Mouse (Mus musculus): ENCODE results near the gene Gucd1.
"Not testable (repeated sequence)": the region's sequence is repeated elsewhere in the genome, so short reads cannot be mapped to it uniquely, and the experiment has no call there.

Gene Gucd1

DNA sequence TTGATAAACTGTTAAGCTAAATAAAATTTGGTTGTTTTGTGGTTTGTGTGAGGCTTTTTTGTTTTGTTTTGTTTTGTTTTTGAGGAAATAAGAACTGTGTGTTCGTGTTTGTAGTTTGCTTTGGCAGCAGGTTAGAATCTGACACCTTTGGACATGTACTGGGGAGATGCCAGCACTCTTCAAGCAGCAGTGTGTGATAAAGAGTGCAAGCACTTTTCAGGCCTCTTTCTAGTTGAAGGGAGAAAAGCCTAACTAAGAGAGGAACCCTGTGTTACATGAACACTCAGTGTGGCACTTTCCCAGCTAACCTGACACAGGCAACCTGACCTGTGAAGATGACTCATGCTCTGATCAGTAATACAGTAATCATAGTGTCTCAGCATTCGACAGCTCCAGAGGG lies 17.7 kb upstream of the Gucd1 start:
- no peak for DNase-seq (ENCODE audit: low read depth, low spot score)

DNA sequence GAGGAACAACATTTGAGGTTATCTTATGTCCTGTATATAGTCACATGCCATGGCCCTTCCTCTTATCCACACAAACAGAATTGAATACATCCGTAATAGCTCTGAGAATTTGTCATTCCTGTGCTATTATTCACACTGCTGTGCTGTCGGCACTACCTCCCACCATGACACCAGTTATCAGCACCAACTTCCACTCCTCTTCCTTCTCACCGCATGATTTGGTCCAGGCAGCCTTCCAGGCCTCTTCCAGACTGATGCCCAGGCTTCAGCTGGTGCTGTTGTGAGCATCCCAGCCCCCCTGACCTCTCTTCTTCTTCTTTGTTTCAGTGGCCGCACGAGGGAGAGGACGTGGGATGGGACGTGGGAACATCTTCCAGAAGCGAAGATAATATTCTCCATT lies 17.2 kb upstream of the Gucd1 start:
- DNase-seq (ENCODE audit: low read depth, low spot score): no peak

DNA sequence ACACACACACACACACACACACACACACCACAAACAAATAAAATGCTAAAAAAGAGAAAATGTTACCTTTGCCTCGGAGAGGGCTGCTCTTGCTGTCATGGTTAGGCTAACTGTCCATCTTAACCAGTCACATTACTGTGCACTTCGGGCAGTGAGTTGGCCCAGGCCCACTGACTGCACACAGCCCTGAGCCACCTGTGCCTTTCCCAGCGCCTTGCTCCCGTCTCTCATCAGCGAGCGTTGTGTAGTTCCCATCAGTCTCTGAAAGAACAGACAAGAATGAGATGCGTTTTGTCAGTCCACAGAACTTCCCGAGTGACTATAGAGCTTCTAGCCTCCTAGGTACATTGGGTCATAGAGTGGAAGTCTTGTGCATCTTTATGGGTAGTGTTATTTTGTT lies 16.4 kb upstream of the Gucd1 start:
- DNase-seq (ENCODE audit: low read depth, low spot score): no peak

DNA sequence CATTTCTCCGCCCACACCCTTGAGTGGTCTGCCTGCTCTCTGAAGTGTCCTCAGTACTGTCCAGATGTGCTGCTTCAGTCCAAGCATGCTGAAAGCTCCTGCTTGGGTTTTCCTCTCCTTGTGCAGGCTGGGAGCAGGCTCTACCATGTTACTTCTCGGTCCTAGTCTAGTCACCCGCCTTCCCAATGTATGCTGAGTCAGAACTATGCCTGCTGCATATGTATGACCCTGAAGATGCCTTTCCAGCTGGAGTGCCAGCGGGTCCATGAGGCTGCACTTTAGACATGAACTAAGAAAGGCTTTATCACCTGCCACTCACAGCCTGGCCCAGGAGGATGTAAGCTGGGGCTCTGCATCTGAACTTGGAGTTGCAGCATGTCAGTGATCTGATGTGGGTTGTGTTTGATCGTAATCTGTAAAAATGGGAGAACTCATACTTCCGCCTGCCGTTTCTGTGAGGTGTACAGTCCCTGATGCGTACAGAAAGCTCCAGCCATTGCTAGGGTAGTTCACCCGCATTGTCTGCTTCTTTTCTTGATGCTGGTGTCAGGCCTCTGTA lies 13.8 kb upstream of the Gucd1 start:
- DNase-seq (ENCODE audit: low read depth, low spot score): peak; percentile 74

DNA sequence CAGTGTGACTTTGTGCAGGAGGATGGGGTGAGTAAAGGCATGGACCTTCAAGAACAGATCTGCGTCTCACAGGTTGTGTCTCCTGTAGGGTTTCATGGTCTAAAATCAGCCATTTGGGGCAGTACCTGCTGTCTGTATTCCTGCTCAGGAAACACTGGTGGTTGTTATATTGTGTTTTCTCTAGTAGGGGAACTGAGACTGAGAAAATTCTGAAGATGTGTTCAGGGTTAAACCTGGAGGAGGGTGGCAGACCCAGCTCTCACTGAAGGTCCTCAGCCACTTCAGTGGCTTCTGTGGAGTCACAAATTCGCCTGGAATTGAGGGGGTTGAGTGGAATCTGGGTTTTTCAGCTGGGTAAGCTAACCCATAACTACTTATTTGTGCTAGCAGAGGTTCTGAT lies 12.6 kb upstream of the Gucd1 start:
- DNase-seq (ENCODE audit: low read depth, low spot score): no peak

DNA sequence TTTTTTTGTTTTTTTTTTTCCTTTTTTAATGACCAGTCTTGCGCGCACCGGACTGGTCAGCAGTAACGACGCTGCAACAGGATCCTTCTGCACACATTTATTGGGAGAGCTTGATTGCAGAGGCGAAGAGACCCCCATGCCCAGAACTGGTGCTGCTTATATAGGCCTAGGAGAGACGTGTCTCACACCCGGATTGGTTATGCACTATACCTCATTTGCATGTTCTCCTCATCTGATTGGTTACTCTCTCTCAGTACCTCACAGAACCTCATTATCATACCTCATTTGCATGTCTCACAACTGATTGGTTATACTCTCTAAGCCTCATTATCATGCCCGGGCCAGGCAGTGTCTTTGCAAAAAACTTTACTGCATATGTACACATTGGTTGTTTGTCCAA lies 7.7 kb upstream of the Gucd1 start:
- not testable (repeated sequence) for DNase-seq (ENCODE audit: low read depth, low spot score)

DNA sequence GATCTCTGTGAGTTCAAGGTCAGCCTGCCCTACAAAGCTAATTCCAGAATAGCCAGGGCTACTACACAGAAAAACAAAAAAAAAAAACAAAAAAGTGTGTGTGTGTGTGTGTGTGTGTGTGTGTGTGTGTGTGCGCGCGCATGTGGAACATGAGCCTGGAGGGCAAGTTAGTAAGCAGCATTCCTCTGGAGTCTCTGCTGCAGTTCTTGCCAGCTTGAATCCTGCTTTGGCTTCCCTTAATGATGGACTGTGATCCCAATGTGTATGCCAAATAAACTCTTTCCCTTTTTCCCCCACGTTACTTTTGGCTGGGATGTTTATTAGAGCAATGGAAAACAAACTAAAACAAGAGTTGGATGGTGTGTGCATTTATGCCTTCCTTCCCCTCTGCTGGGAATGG lies 3.9 kb upstream of the Gucd1 start:
- no peak for DNase-seq (ENCODE audit: low read depth, low spot score)

DNA sequence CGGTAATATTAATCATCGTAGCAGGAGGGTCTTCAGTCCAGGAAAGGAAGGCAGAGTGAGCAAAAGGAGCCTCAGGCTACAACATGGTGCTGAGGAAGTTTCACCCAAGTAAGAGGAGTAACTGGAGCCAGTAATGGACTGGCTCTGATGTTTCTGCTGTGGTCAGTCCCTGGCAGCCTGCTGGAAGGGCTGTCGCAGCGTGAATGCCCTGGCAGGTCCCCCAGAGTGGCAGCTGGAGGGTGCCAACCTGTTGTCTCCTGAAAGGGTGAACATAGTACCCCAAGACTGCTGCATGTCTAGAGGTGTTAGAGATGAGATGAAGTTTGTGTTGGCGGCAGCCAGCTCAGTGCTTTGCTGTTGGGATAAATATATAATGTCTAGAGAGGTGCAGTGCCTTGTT lies 2.8 kb upstream of the Gucd1 start:
- DNase-seq (ENCODE audit: low read depth, low spot score): no peak

DNA sequence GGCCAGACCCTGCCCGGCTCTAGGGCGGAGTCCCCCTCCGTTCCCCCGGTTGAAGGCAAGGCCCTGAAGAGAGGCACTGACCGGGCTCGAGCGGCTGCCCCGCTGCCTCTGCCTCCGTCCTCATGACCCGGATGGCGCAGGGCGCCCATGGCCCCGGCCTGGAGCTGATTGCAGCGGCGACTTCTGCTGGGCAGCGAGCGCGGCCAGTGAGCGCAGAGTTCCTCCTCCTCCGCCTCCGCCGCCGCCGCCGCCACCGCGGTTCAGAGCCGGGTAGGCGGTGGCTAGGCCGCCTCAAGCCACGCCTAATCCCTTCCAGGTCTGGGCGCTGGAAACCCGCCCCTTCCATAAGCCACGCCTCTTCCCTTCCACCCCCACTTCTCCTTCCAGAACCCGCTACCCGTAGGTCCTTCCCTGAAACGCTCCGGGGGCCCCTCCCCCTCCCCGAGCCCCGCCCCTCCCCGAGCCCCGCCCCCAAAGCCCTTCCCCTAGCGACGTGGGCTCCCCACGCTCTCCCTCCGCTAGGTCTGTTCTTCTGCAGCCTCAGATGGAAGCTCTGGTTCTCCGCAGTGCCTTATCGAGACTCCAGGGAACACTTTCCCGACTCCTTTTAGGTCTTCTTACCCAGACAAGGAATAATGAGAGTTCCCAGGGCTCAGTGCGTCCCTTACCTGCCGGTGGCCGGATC lies 557 bp downstream of the Gucd1 start, which contains the start of gene Snrpd3:
TSS of gene Snrpd3 (plus strand) at position 479 of the 685 bp plus-strand sequence.
- peak; percentile 98 for DNase-seq (ENCODE audit: low read depth, low spot score)

DNA sequence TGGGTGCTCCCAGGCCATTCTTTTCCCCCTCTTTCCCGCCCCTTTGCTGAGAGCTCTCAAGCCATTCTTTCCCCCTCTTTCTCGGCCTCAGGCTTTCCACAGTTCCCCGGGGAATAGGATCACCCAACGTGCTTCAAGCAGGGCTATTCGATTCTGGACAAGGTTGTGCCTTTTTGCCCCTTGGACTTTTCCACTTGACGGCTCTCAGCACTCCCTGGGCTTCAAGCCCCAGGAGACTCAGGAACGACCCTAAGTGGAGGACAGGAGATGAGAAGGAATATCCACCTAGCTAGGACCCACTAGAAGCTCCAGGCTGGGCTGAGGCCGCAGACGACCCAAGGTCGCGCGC lies 1.1 kb downstream of the Gucd1 start:
- DNase-seq (ENCODE audit: low read depth, low spot score): no peak

DNA sequence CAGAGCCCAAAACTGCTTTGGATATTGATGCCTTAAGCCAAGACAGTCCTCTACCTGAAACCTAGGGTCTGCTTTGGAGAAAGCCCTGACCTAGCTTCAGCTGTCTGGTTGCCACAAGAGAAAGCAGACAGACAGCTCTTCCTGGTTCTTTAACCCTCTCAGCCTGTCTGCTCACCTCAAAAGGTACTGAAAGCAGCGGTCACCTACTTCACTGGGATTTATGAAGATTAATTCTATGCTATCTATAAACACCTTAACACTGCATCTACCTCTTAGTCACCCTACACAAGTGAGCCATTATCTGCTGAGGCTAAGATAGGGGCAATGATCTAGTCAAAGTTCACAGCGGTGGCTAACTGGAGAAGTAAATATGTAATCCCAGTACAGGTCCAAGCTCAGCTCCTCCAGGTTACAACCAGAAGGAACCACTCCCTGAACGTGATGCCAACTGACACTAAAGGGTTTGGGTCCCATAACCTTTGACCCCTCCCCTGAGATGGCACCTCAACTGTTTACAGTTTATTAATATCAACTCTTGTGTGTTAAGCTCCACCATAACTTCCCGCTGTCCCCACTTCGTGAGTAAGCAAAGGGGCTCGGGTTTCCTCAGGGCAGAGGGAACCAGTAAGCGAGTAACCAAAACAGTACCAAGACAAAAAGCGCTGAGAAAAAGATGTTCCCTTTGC lies 1.6 kb downstream of the Gucd1 start:
- no peak for DNase-seq (ENCODE audit: low read depth, low spot score)

DNA sequence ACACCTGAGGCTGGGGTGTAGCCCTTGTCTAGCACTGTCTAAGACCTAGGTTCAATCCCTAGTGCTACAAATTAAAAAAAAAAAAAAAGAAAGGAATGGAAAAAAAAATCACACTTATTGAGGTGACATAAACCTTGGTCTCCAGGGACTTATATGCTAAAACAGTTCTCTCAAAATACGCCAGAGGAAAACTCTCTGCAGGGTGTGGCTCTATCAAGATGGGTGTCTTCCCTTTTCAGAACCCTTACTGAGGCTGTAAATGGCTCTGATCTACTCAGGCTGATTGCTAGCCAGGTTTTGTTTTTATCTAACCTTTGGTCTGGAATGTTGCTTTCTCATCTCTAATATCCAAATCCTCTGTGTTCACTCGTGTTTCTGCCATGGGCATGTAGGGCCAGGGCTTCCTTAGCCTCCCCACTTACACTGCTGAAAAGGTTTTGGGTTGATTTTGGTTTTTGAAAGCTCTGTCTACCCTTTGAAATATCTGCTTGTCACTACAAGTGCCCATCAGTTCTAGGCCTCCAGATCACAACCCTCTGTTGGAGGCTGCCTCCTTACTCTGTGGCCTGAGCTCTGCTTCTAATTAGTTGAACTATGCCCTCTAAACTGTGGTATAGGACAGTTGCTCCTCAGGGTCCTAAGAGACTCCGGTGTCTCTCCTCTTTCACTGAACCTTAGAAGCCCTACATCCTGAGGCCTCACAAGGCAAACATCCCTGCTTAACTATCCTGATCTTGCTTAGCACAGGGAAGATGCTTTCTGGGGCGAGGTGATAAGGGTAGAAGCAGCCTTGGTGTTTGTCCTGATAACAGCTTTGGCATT lies 2.3 kb downstream of the Gucd1 start:
- DNase-seq (ENCODE audit: low read depth, low spot score): no peak

DNA sequence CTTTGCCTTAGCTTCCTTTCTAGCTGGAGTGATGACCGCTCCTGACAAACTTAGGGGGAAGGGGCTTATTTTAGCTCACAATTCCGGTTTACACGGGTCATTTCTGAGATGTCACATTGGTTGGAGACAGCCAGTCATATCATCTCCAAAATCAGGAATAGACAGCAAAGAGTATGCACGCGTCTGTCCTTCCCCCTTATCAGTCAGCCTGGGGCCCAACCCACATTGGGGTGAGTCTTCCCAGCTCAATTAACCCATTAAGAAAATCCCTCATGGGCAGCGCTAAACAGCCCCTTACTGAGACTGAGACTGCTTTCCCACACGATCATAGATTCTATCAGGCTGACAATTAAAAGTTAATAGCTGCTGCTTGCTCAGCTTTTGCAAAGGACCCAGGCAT lies 3.4 kb downstream of the Gucd1 start:
- no peak for DNase-seq (ENCODE audit: low read depth, low spot score)

DNA sequence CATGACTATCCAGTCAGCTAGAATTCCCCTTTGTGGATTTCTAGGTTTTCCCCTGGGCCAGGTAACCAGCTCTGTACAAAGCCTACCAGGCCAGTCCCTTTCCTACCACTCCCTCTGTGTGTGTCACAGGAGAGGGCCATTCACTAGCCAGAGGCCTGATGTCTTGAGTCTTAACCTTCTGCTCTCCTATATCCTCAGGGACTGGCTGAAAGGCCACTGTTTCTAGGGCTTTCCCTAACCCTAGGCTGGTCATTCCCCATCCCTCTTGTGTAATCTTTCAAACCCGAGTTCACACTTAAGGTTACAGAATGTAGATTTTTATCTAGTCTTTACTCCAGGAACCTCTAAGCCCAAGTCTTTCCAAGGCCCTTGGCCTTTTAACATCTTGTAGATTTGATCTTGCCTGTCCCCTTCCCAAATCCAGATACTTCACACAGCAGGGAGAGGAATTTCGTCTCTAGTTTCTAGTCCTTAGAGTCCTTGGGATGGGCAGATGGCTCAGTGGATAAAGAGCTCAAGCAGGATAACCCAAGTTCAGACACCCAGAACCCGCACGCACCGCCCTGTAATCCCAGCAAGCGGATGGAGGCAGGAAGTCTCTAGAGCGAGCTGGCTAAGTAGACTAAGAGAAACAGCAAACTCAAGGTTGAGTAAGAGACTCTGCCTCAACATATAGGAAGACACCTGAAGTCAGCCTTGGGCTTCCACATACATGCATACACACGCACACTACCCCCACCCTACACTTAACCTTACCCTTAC lies 4.3 kb downstream of the Gucd1 start:
- no peak for DNase-seq (ENCODE audit: low read depth, low spot score)

DNA sequence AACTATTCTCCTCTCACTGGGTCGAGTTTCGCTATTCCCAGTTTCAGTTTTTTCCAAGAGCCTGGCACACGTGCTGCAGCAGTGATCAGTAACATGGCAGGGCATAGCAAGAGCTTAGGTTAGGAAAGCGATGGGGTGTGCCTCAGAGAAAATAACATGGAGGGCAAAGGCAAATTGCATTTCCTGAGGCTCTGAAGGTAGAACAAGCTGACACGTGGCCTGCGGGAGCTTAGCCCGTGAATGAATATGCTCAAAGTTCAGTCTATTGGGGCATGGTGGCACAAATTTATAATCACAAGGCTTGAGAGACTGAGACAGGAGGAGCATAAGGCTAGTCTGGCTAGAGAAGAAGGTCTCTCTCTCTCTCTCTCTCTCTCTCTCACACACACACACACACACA lies 5.0 kb downstream of the Gucd1 start:
- no peak for DNase-seq (ENCODE audit: low read depth, low spot score)

DNA sequence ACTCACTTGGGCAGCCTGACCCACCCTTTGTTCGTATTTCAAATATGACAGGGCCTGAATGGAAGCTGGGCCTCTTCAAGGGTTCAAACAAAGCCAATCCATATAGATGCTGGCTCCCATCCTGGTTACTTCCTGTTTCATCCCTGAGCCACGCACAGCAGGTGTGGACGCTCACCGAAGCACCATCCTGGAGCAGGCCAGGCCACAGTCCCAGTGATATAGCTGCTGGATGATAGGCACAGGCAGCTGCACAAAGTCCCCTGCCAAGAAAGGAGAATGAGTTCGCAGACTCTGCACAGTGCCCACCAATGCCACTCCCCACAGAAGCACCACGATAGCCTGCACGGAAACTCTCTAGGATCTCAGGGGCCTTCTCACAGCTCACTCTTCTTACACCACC lies 5.9 kb downstream of the Gucd1 start:
- no peak for DNase-seq (ENCODE audit: low read depth, low spot score)

DNA sequence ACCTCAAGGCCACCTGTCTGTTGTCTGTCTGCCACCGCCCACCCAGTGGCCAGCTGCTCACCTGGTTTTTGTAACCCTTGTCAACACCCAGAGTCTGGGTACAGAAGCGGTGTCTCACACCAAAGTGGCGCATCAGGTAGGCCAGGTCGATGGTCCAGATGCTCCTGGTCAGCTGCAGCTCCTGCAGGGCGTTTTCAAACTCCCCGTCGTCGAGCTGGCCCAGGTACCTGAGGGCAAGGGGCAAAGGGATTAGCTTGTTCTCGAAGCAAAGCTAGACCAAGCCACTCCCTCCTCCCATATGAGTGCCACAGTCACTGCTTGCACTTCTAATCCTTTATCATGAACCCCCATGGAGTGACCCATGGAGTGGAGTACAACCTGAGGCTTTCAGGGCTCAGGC lies 6.7 kb downstream of the Gucd1 start:
- no peak for DNase-seq (ENCODE audit: low read depth, low spot score)

DNA sequence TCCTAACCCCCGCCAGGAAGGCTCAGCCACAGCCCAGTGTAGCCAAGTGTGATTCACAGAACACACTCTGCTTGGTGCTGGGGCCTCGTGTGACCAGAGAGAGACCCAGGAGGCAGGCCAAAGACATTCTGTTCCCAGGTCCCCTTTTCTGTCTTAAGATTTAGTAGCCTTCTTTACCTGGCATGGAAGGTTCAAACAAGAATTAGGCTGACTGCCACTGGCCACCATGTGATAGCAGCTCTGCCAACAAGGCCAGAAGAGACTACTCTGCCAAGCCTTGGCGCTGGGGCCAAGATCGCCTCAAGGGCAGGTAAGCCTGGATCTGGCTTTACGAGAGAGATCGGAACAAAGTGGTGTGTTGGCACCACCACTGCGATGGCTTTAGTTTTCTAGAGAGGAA lies 7.3 kb downstream of the Gucd1 start:
- no peak for DNase-seq (ENCODE audit: low read depth, low spot score)

DNA sequence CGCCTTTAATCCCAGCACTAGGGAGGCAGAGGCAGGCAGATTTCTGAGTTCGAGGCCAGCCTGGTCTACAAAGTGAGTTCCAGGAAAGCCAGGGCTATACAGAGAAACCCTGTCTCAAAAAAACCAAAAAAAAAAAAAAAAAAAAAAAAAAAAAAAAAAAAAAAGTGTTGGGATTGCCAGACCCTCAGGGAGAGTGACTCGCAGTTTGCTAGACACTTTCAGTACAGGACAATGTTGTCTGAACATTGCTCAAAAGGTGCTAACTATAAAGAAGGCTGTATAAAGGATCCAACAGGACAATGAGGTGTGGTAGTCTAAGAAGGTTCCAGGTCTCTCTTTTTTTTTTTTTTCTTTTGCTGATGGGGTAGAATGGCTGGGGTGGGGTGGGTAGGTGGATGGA lies 11.8 kb downstream of the Gucd1 start:
- DNase-seq (ENCODE audit: low read depth, low spot score): not testable (repeated sequence)

DNA sequence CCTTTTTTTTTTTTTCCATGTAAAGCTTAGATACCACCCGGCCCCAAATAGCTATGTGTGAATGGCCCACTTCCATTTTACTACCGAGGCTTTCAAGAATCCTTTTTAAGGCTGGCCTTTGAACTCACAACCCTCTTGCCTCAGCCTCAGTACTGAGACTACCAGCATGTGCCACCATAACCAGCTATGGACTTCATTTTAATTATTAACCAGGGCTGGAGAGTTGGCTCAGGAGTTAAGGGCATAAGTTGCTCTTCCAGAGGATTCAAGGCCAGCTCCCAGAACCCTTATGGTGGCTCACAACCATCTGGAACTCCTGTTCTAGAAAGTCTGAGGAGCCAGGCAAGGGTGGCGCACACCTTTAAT lies 12.7 kb downstream of the Gucd1 start:
- DNase-seq (ENCODE audit: low read depth, low spot score): no peak

DNA sequence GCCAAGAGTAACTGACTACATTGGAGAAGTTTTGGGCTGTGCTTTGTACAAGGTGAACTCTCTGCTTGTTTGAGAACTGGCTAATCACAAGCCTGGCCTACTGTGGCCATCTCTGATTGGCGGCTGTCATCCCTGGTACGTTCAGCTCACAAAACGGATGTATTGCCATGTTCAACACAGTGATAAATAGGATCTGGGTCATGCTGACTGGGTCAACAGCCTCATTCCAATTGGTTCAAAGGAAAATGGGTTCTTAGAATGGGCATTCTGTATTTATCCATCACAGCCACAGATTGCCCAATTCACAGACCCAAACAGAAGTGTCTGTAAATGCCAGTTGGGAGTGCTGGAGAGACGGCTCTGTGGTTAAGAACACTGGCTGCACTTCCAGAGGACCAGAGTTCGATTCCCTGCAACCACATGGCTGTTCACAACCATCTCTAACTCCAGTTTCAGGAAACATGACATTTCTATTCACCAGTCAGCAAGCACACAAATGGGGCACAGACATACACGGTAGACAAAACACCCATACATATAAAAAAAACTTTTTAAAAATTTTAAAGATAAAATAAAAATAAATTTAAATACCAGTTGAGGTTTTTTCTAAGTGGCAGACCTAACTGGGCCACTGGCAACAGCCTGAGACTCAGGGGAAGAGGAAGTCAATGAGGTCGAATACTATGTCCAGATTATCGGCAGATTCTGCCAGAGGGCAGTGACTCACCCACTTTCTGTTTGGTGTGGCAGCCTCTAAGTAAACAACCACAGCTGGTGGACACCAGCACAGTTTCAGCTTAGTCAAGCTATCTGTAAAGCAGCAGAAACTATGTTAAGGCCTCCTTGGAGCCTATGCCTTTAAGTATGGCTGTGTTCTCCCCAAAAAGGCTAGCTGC lies 13.3 kb downstream of the Gucd1 start:
- DNase-seq (ENCODE audit: low read depth, low spot score): no peak
